Mouse (Mus musculus) erythroid progenitor cell, adult 5-6 weeks (primary cell): ENCODE results near the gene Syn3. TPM values are rescaled to one million over a fixed set of nuclear protein-coding genes. Genes with fewer than 3 reads are reported as not detected.
A peak's percentile ranks its signal among the peaks of the same experiment; 100 is the strongest.

ENCODE experiments used
- ATAC-seq: replicated peaks from 2 replicates; pipeline ENCODE4 v1.8.0; 2016; ENCODE audit warnings: moderate number of reproducible peaks, mild to moderate bottlenecking, moderate TSS enrichment, inconsistent platforms; ENCODE audit not compliant: poor library complexity, low FRiP score, severe bottlenecking
- total RNA-seq, 2 experiments: library from RNA; stranded (forward) in 1 of 2; stranded (reverse) in 1 of 2; fragments of 150-400 nt in 1 of 2; fragments of 186-747, 209-891 nt in 1 of 2; gene quantifications; 2 replicates each; pipeline versions ENCODE4 v1.2.3 to v1.2.4; 2015 to 2017; ENCODE audit warnings: low replicate concordance in 2 of 2

Syn3 gene
- total RNA-seq, 2 experiments from 2014 or later, result not detected

DNA sequence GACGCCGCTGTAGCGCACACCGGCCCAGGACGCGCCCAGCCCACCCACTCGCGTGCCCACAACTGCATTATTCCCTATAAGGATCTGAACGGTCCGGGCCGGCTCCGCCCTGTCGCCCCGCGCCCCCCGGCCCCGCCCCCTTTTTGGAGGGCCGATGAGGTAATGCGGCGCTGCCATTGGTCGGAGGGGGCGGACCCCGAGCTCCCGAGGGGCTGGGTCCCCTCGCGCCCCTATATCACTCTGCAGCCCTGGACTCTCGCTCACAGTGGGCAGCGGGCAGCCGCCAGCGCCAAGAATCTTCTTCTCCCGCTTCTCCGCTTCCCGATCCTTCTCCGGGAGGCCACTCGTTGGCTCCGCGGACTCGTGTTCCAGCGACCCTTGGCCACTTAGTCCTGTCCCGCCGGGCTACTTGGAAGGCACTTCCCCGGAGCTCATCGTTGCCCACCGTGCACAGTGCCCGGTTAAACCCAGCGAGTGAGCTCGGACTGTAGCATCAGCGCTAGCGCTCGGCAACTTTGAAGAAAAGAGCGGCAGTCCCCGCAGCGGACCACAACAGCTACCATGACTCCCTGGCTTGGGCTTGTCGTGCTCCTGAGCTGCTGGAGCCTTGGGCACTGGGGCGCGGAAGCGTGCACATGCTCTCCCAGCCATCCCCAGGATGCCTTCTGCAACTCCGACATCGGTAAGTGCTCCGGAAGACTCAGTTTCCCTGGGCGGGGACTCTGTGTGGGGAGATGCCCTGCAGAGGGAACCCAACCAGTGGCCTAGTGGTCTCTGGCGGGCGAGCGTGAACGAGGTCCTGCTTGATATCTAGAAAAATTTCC is 198.2 kb downstream of the Syn3 start, which contains the start of gene Timp3:
Gene Timp3 (plus strand): TSS at position 80 of the 824 bp plus-strand sequence.
- no peak for ATAC-seq

DNA sequence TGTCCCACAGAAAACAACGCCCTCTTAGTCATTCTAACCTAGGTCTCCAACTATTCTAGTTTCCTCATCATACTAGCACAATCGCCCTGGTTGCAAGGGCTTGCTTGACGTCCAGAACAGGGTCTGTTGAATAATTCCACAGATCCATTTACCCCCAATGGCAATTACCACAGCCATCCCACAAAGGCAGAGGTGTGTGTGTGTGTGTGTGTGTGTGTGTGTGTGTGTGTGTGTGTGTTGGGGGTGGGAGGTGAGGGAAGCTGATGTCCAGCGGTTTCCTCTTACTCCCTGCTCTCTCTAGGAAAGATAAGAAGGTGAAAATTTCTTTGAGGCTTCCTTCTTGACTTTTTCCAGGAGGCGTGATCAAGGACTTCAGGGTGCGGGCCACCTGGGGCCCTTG is 198.9 kb downstream of the Syn3 start:
- no peak for ATAC-seq

DNA sequence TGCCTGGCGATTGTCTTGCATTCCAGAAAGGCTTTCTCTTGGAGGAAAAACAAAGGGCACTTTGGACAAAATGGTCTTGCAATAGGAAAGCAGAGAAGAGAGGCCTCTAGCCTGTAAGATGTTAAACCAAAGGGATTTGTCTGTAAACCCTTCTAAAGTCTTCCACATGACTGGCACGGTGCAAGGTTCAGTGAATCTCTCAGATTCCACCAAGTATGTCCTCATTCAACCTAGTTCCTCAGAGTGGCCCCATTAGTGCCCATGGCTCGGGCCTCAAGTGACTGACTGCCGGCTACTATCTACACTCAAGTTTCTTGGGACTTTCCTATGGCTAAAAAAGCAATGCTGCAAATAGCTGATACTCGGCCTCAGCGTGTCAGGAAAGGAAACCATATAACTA is 200.4 kb downstream of the Syn3 start:
- no peak for ATAC-seq

DNA sequence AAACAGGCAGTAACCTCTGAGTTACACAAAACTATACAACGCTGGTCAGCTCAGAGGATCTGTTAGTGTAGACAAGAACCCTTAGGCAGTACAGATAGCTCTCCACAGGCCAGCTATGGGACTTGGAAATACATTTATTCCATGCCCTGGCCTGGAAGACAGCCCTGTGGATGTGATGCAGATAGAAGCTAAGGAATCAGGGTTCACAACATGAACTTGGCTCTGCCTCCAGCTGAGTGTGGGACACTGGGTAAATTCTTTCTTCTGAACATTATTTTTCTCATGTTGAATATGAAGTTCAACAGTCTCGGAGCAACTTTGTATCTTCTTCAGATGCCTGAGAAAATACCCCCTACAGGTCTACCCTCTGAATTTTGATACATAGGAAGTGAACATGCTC is 201.4 kb downstream of the Syn3 start:
- no peak for ATAC-seq

DNA sequence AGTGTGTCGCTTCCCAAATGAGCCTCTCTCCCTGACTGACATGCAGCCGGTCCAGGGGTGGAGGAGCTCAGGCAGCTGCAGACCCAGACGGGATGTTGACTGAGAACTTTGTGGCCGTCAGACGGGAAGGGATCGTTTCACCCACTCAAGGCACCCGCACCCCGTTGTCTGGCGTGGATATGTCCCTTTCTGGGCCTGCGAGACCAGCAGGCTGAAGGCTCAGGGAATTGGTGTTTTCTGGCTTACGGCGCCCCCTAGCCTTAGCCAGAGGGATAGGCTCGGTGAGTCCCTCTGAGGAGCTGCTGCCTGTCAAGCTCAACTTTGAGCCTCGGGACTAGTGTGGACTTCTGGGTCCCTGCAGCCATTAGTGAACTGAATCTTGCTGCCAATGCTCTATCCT is 202.6 kb downstream of the Syn3 start:
- ATAC-seq, result peak; percentile 61

DNA sequence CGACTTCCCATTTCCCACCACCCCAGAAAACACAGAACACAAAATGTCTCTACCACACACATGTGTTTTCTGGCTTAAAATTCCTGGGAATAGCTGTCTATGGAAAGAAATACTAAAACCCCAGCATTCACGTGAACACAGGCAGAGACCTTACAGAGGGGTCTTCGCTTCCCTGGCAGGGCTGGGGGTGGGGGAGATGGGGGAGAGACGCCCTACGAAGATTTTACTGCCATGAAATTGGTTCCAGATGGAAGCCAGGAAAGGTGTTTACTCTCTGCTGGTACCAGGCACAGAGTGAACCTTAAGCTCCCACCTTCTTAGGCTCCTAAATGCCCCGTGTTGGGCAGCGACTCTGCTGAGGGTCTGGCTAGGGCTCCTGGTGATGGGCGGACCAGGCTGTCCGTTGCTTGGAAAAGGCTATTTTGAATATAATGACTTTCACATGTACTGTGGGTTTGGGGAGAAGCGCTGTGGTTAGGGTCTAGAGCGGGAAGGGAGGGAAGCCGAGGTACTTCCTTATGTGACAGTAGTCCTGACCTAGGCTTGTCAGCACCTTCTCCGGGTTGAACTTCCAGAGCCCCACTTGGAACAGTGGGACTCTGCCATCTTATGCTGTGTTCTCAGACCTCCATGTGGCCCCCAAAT is 203.1 kb downstream of the Syn3 start:
- no peak for ATAC-seq

DNA sequence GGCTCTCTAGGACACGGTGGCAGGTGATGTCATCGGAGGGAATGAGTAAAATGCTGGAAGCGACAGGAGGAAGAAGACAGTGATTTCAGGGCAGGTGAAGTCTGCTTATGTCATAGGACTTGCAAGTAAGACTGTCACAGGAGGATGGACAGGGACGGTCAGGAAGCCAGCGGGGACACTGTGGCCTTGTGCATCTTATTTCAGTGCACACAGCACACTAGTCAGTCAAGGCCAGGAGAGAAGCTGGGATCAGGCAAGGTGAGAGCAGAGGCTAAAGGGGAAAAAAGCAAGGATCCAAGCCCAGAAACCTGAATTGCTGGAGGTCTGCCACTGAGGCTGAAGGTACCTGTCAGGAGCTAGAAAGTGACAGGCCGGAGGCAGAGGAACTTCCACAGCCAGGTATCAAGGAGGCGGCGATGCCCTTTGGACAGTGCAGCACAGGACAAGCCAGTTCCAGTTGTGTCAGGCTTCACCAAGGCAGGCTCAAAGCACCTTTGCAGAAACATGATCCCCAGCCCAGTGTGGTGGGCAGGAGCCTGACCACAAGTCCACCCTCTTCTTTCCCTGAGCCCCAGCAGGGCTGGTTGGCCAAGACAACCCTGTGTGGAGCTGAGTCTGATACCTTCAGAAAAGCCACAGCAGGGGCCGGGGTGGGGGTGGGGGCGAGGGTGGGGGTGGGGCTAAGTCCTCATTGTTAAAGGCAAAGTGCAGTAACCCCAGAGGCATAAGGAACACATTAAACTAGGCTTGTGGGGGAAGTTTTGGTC is 203.9 kb downstream of the Syn3 start:
- no peak for ATAC-seq

- ATAC-seq, result no peak
Observed at GRCm38 (mm10) chr10:86293880-86294279, 204.8 kb downstream of the Syn3 start.

DNA sequence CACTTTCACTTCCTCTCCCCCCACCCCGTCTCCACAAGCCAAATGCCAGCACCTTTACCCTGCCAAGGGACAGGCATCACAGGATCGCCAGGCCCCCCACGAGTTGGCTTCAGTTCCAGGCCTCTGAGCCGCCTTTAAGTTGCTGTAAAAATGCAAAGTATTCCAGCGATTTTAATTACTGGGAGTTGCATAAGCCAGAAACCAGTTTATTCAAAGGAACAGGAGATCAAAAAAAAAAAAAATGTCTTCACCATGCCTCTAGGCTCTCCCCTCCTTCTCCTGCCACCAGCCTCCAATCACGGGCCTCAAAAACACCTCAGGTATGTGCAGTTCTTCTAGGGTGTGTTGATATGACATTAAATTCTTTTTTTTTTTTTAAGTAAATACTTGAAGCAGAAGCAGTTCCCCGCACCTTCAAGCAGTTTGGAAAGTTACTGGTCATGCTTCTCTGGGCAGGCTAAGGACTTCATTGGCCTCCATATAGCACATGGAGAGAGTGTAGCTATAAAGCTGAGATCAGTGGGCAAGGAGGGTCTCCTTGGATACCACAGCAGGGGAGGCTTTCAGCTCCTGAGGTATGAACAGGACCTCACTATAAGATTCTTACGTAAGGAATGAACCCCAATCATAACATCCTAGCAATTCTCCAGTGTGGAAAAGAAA is 208.5 kb downstream of the Syn3 start:
- ATAC-seq, result no peak

GRCm38 (mm10) chr10:86286508-86286907 is 212.2 kb downstream of the Syn3 start:
- no peak for ATAC-seq

DNA sequence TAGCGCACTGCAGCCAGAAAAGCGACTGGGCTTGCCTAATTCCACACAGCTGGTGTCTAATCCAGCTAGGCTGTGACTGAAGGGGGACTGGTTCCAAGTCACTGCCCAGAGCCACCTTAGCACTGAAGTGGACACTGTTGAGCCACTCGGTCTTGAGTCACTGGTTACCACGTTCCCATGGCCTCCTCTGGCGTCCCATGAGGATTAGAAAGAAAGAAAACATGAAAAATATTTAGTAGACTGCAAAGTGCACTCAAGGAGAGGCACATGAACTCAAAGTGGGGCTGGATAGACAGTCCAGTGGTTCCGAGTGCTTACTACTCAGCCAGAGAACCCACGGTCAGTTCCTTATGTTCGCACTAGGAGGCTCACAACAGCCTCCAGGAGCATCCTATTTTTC is 217.5 kb downstream of the Syn3 start:
- ATAC-seq, result no peak

GRCm38 (mm10) chr10:86279579-86280168 is 219.0 kb downstream of the Syn3 start:
- no peak for ATAC-seq

DNA sequence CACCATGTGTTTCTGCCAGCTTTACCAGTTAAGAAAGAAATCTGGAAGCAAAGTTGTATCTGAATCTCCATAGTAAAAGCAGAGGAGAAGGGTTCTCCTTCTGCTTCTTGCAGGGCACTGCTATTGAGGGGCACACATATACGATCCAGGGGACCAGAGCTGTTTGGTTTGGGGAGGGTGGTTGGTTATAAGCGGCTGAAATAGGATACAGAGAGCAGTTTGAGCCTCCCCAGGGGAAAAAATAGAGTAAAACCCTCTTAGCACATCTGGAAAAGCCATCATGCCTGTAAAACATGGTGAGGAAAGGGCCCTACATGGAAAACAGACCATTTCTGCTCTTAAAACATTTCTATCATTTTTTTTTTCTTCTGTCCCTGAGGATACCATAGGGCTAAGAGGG is 220.2 kb downstream of the Syn3 start:
- no peak for ATAC-seq

DNA sequence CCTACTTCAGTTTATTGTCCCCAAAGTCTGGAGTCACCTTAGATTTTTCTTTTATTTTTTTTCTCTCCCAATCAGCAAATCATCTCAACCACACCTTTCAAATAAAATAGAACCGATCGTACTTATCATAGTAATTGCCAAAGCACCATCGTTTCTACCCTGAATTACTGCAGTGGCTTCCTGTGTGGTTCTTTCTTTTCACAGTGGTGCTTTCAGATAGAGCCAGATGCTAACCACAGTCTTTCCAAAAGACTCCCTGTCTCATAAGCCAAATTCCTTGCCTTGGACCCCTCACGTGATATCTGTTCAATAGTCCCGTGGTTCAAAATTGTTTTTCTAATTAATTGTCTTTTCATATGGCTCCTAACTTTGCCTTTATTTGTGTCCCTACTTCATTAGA is 221.4 kb downstream of the Syn3 start:
- ATAC-seq, result no peak

- no peak for ATAC-seq
Observed at GRCm38 (mm10) chr10:86275585-86275984, 223.1 kb downstream of the Syn3 start.

DNA sequence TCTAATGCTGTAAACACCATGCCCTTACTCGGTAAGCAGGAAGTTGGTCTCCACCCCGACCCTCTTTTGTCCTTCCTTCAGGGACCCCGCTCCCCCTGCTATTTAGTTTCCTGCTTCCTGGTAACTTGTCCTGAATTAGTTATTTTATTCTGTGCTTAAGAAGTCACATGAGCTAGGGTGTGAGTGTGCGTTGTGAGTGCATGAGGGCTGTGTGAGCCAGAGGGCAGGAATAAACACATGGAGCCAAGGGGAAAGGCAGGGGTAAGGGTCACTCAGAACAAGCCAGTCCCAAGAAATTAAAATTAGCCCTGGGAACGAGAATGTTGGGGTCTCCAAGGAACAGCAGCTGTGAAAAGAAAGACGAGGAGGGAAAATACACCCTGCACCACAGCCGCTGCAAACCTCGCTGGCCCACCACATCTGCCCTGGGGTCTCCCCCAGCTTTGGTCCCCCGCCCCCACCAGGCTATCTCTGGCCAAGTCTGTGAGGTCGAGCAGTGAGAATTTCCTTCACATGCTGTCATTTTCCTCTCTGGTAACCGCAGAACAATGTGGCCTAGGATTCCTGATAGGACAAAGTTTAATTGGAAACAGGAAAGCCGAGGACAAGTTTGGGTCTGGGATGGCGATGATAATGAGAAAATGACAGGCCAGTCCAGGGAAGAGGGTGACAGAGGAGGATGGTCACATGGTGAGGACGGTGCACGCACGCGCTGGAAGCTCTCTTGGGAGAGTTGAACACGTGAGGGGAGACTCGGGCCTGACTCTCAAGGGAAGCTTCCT is 225.1 kb downstream of the Syn3 start:
- ATAC-seq, result no peak

DNA sequence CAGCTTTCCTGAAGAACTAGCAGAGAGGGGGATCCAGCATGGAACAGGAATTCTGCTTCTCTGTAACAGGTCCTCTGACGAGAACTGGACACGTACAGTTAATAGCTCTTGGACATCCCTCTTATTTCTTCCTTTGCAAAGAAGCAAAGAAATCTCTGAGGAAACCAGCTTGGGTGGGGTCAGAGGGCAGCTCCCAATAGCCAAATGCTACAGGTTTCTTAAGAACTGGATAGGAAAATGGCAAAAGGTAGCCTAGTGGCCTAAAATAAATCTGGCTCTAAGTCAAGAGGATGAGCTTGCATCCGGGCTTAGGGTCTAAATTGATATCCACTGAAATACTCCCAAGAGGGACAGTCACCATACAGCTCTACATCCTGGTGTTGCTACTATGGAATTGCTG is 225.9 kb downstream of the Syn3 start:
- ATAC-seq, result no peak

DNA sequence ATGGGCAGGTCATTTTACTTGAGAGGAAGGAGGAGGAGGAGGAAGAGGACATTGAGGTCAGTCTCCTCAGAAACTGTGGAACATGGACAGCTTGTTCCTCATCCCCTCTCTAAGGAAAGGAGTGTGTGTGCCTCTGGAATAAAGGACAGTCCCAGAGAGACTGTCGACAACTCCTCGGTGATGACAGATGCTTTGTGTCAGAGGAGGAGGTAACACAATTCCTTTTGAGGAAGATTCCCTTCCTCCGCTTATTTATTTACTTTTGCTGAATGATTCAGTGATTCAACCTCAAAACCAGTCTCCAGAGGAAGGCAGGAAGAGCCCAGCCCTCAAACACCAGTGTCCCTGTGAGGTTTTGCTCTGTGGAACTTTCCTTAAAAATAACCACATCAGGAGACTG is 228.4 kb downstream of the Syn3 start:
- ATAC-seq, result no peak

- ATAC-seq, result no peak
Observed at GRCm38 (mm10) chr10:86264618-86265017, 234.1 kb downstream of the Syn3 start.
